ENCODE assay signal across 13 mouse cellular contexts in genomic region chr2:91051917-91052316, GRCm38 (mm10). TPM values are rescaled to one million over a fixed set of nuclear protein-coding genes. Genes with fewer than 3 reads are reported as not detected.
"Had no signal": no experiment of that assay in that cellular context is flagged by ENCODE, and none has a peak within 500 bp of the region (broad histone marks: within the 10 kb centered on the region; RNA-seq: fewer than 3 reads in every experiment).

No protein-coding gene starts in this region.

- H3K27ac ChIP-seq: kidney, embryonic 15.5 days; limb, embryonic 13.5 days; midbrain, embryonic 13.5 days; stomach, embryonic 15.5 days had no signal

- H3K9me3 ChIP-seq: kidney, embryonic 15.5 days; limb, embryonic 13.5 days; midbrain, embryonic 13.5 days; stomach, embryonic 15.5 days had no signal

- H3K4me2 ChIP-seq: kidney, embryonic 15.5 days; midbrain, embryonic 13.5 days; stomach, embryonic 15.5 days had no signal

- H3K27me3 ChIP-seq: kidney, embryonic 15.5 days; limb, embryonic 13.5 days; midbrain, embryonic 13.5 days; stomach, embryonic 15.5 days had no signal

- H3K9ac ChIP-seq: kidney, embryonic 15.5 days; limb, embryonic 13.5 days; midbrain, embryonic 13.5 days; stomach, embryonic 15.5 days had no signal

- DNase-seq: kidney, adult 2 months; kidney, postnatal 14 days; left cerebral cortex, postnatal 4 days; lung, adult 18-20 months; lung, postnatal 4 days; right cerebral cortex, postnatal 14 days; thymus, adult 2 months; thymus, postnatal 36 days had no signal

- H3K4me3 ChIP-seq: kidney, embryonic 15.5 days; limb, embryonic 13.5 days; midbrain, embryonic 13.5 days; stomach, embryonic 15.5 days had no signal

- ATAC-seq: intestine, embryonic 16.5 days; midbrain, embryonic 13.5 days had no signal

RNA-seq across cellular contexts. Expression of gene Rapsn, which starts 16.5 kb away (rescaled TPM):
- total RNA-seq: left cerebral cortex, postnatal 4 days had no signal
